Mouse (Mus musculus) common myeloid progenitor, adult 5-6 weeks (primary cell): Measurements from ENCODE around the gene Amigo1. TPM values are rescaled to one million over a fixed set of nuclear protein-coding genes. Genes with fewer than 3 reads are reported as not detected.

Experiments used
- total RNA-seq: library from RNA; stranded (forward); fragments of 200-1000, 187-1606 nt; gene quantifications from 2 replicates; pipeline ENCODE4 v1.2.3, GENCODE M21; 2017

Gene Amigo1
- total RNA-seq, 1 experiment from 2014 or later: 4.5 TPM

Other genes starting within 250 kb of the Amigo1 start
- gene Gstm6, start 242.6 kb upstream of the Amigo1 start, total RNA-seq: not detected in 2 replicates
- not detected in 2 replicates for gene Gstm3, start 217.1 kb upstream of the Amigo1 start, total RNA-seq
- 2.1 and 5.6 TPM in 2 replicates for gene Gstm2, start 199.9 kb upstream of the Amigo1 start, total RNA-seq
- gene Gstm1, start 168.4 kb upstream of the Amigo1 start, total RNA-seq: 36.8 and 36.9 TPM in 2 replicates
- gene Gstm4, start 141.4 kb upstream of the Amigo1 start, total RNA-seq: 8.1 and 9.0 TPM in 2 replicates
- 35.3 and 36.7 TPM in 2 replicates for gene Ampd2, start 99.7 kb upstream of the Amigo1 start, total RNA-seq
- 5.2 TPM in 1 of 2 replicates, not detected in the other for gene Gnat2, start 93.5 kb upstream of the Amigo1 start, total RNA-seq
- gene Gnai3, start 40.2 kb upstream of the Amigo1 start, total RNA-seq: 120 and 122 TPM in 2 replicates
- not detected in 2 replicates for gene Gpr61, start 31.5 kb upstream of the Amigo1 start, total RNA-seq
- gene Cyb561d1, start 14.9 kb downstream of the Amigo1 start, total RNA-seq: 3.8 and 4.1 TPM in 2 replicates
- 2.9 and 5.9 TPM in 2 replicates for gene Atxn7l2, start 24.6 kb downstream of the Amigo1 start, total RNA-seq
- gene Sypl2, start 40.3 kb downstream of the Amigo1 start, total RNA-seq: not detected in 2 replicates
- 240 and 241 TPM in 2 replicates for gene Psma5, start 70.6 kb downstream of the Amigo1 start, total RNA-seq
- gene Sort1, start 97.7 kb downstream of the Amigo1 start, total RNA-seq: 13.9 and 22.5 TPM in 2 replicates
- not detected in 2 replicates for gene Mybphl, start 178.6 kb downstream of the Amigo1 start, total RNA-seq
- gene Psrc1, start 197.5 kb downstream of the Amigo1 start, total RNA-seq: 29.3 and 31.6 TPM in 2 replicates
- 0.24 and 2.7 TPM in 2 replicates for gene Celsr2, start 229.2 kb downstream of the Amigo1 start, total RNA-seq